Mouse (Mus musculus): ENCODE measurements around the gene Myo18b. TPM values are rescaled to one million over a fixed set of nuclear protein-coding genes. Genes with fewer than 3 reads are reported as not detected.

The Myo18b gene
- 0.19 TPM in 2 replicates for polyA plus RNA-seq (2016; fragmentation: Nextera tagmentation; extraction: Ambion mirVana)

- WGBS: 78% methylated on average over 17 of the region's 17 CpGs
- no peak for DNase-seq (ENCODE audit: low spot score)
- Histone ChIP-seq H3K4me3 (no peak within 1 kb of the TSS), H3K4me1 (peaks cover 15% of the 10 kb centered on the region; the same call in 1 of the 2 replicates), H3K36me3 (replicated peaks) (no peaks in the 10 kb centered on the region), H3K9me3 (no peaks in the 10 kb centered on the region), H3K27me3 (replicated peaks; ENCODE audit: low read depth, poor library complexity, severe bottlenecking) (no peaks in the 10 kb centered on the region), H3K27ac (replicated peaks) (no peak within 1 kb of the TSS; the same call in 1 of the 2 replicates)
Observed at GRCm38 (mm10) chr5:112895674-112896654, at the start of gene Myo18b. TSS of gene Myo18b (minus strand) at chr5:112896362.

GRCm38 (mm10) chr5:112945925-112946324 lies 49.8 kb upstream of the Myo18b start:
- 73% methylated on average over 7 of the region's 7 CpGs for WGBS
- Histone ChIP-seq H3K27ac (replicated peaks) (no peak overlapping the region), H3K4me1 (peaks cover 25% of the 10 kb centered on the region), H3K4me3 (no peak overlapping the region), H3K27me3 (replicated peaks; ENCODE audit: low read depth, poor library complexity, severe bottlenecking) (no peaks in the 10 kb centered on the region), H3K36me3 (replicated peaks) (peaks cover 5% of the 10 kb centered on the region; the same call in 1 of the 2 replicates), H3K9me3 (no peaks in the 10 kb centered on the region)
- DNase-seq (ENCODE audit: low spot score): no peak

- H3K9me3 ChIP-seq: no peaks in the 10 kb centered on the region
- H3K27me3 ChIP-seq (replicated peaks; ENCODE audit: low read depth, poor library complexity, severe bottlenecking): no peaks in the 10 kb centered on the region
- H3K4me3 ChIP-seq: no peak overlapping the region
- DNase-seq (ENCODE audit: low spot score): no peak
- no peak overlapping the region for H3K27ac ChIP-seq (replicated peaks)
- H3K4me1 ChIP-seq: peaks cover 37% of the 10 kb centered on the region
- WGBS: 74% methylated on average over 7 of the region's 7 CpGs
- H3K36me3 ChIP-seq (replicated peaks): peaks cover 5% of the 10 kb centered on the region; the same call in 1 of the 2 replicates
Observed at GRCm38 (mm10) chr5:112942244-112942643, 46.1 kb upstream of the Myo18b start.

- DNase-seq (ENCODE audit: low spot score): no peak
- Histone ChIP-seq H3K4me3 (no peak overlapping the region), H3K27me3 (replicated peaks; ENCODE audit: low read depth, poor library complexity, severe bottlenecking) (no peaks in the 10 kb centered on the region), H3K9me3 (no peaks in the 10 kb centered on the region), H3K4me1 (peaks cover 36% of the 10 kb centered on the region), H3K27ac (replicated peaks) (no peak overlapping the region), H3K36me3 (replicated peaks) (peaks cover 5% of the 10 kb centered on the region; the same call in 1 of the 2 replicates)
- 93% methylated on average over 12 of the region's 12 CpGs for WGBS
Observed at GRCm38 (mm10) chr5:112941001-112941400, 44.8 kb upstream of the Myo18b start.

GRCm38 (mm10) chr5:112936632-112937031 lies 40.5 kb upstream of the Myo18b start:
- 85% methylated on average over 10 of the region's 10 CpGs for WGBS
- Histone ChIP-seq H3K9me3 (no peaks in the 10 kb centered on the region), H3K4me3 (no peak overlapping the region), H3K4me1 (peaks cover 34% of the 10 kb centered on the region), H3K27ac (replicated peaks) (no peak overlapping the region), H3K36me3 (replicated peaks) (peaks cover 5% of the 10 kb centered on the region; the same call in 1 of the 2 replicates), H3K27me3 (replicated peaks; ENCODE audit: low read depth, poor library complexity, severe bottlenecking) (no peaks in the 10 kb centered on the region)
- DNase-seq (ENCODE audit: low spot score): no peak

GRCm38 (mm10) chr5:112935436-112935835 lies 39.3 kb upstream of the Myo18b start:
- Histone ChIP-seq H3K27ac (replicated peaks) (no peak overlapping the region), H3K4me1 (peaks cover 25% of the 10 kb centered on the region), H3K9me3 (no peaks in the 10 kb centered on the region), H3K27me3 (replicated peaks; ENCODE audit: low read depth, poor library complexity, severe bottlenecking) (no peaks in the 10 kb centered on the region), H3K4me3 (no peak overlapping the region), H3K36me3 (replicated peaks) (no peaks in the 10 kb centered on the region; the same call in 1 of the 2 replicates)
- no peak for DNase-seq (ENCODE audit: low spot score)
- WGBS: 90% methylated on average over 8 of the region's 8 CpGs

- H3K4me1 ChIP-seq: peaks cover 24% of the 10 kb centered on the region
- no peak overlapping the region for H3K27ac ChIP-seq (replicated peaks)
- DNase-seq (ENCODE audit: low spot score): no peak
- no peak overlapping the region for H3K4me3 ChIP-seq
- H3K36me3 ChIP-seq (replicated peaks): no peaks in the 10 kb centered on the region; the same call in 1 of the 2 replicates
- H3K27me3 ChIP-seq (replicated peaks; ENCODE audit: low read depth, poor library complexity, severe bottlenecking): no peaks in the 10 kb centered on the region
- WGBS: 85% methylated on average over 11 of the region's 11 CpGs
- no peaks in the 10 kb centered on the region for H3K9me3 ChIP-seq
Observed at GRCm38 (mm10) chr5:112932878-112933567, 36.9 kb upstream of the Myo18b start.

GRCm38 (mm10) chr5:112931901-112932300 lies 35.7 kb upstream of the Myo18b start:
- Histone ChIP-seq H3K36me3 (replicated peaks) (no peaks in the 10 kb centered on the region; the same call in 1 of the 2 replicates), H3K4me1 (peaks cover 31% of the 10 kb centered on the region), H3K27ac (replicated peaks) (no peak overlapping the region), H3K9me3 (no peaks in the 10 kb centered on the region), H3K27me3 (replicated peaks; ENCODE audit: low read depth, poor library complexity, severe bottlenecking) (no peaks in the 10 kb centered on the region), H3K4me3 (no peak overlapping the region)
- 86% methylated on average over 5 of the region's 5 CpGs for WGBS
- DNase-seq (ENCODE audit: low spot score): no peak

GRCm38 (mm10) chr5:112928201-112928881 lies 32.2 kb upstream of the Myo18b start:
- Histone ChIP-seq H3K4me1 (peaks cover 26% of the 10 kb centered on the region), H3K27ac (replicated peaks) (peak overlapping the region; percentile 20; the same call in 1 of the 2 replicates), H3K9me3 (no peaks in the 10 kb centered on the region), H3K4me3 (no peak overlapping the region), H3K36me3 (replicated peaks) (no peaks in the 10 kb centered on the region), H3K27me3 (replicated peaks; ENCODE audit: low read depth, poor library complexity, severe bottlenecking) (no peaks in the 10 kb centered on the region)
- 50% methylated on average over 10 of the region's 10 CpGs for WGBS
- peak; percentile 32 for DNase-seq (ENCODE audit: low spot score)

GRCm38 (mm10) chr5:112925422-112925821 lies 29.3 kb upstream of the Myo18b start:
- peaks cover 22% of the 10 kb centered on the region for H3K4me1 ChIP-seq
- no peak for DNase-seq (ENCODE audit: low spot score)
- no peak overlapping the region for H3K27ac ChIP-seq (replicated peaks)
- 93% methylated on average over 5 of the region's 5 CpGs for WGBS
- H3K27me3 ChIP-seq (replicated peaks; ENCODE audit: low read depth, poor library complexity, severe bottlenecking): no peaks in the 10 kb centered on the region
- no peaks in the 10 kb centered on the region; the same call in 1 of the 2 replicates for H3K36me3 ChIP-seq (replicated peaks)
- no peak overlapping the region for H3K4me3 ChIP-seq
- no peaks in the 10 kb centered on the region for H3K9me3 ChIP-seq

GRCm38 (mm10) chr5:112924806-112925205 lies 28.6 kb upstream of the Myo18b start:
- H3K9me3 ChIP-seq: no peaks in the 10 kb centered on the region
- no peaks in the 10 kb centered on the region; the same call in 1 of the 2 replicates for H3K36me3 ChIP-seq (replicated peaks)
- H3K27ac ChIP-seq (replicated peaks): no peak overlapping the region
- WGBS: 93% methylated on average over 8 of the region's 8 CpGs
- no peak overlapping the region for H3K4me3 ChIP-seq
- H3K4me1 ChIP-seq: peaks cover 22% of the 10 kb centered on the region
- DNase-seq (ENCODE audit: low spot score): no peak
- H3K27me3 ChIP-seq (replicated peaks; ENCODE audit: low read depth, poor library complexity, severe bottlenecking): no peaks in the 10 kb centered on the region

- no peak for DNase-seq (ENCODE audit: low spot score)
- H3K4me1 ChIP-seq: peaks cover 22% of the 10 kb centered on the region
- no peak overlapping the region for H3K27ac ChIP-seq (replicated peaks)
- 95% methylated on average over 14 of the region's 14 CpGs for WGBS
- H3K4me3 ChIP-seq: no peak overlapping the region
- H3K27me3 ChIP-seq (replicated peaks; ENCODE audit: low read depth, poor library complexity, severe bottlenecking): no peaks in the 10 kb centered on the region
- no peaks in the 10 kb centered on the region; the same call in 1 of the 2 replicates for H3K36me3 ChIP-seq (replicated peaks)
- no peaks in the 10 kb centered on the region for H3K9me3 ChIP-seq
Observed at GRCm38 (mm10) chr5:112923841-112924240, 27.7 kb upstream of the Myo18b start.
